Mouse (Mus musculus) bone marrow, adult 2 months (tissue): ENCODE measurements around the gene Edem2. TPM values are rescaled to one million over a fixed set of nuclear protein-coding genes. Genes with fewer than 3 reads are reported as not detected.
"Not testable (repeated sequence)": the region's sequence is repeated elsewhere in the genome, so short reads cannot be mapped to it uniquely, and the experiment has no call there.

Experiments used
- H3K27ac ChIP-seq: fragments of 200-500 bp; 2 replicates; pipeline ENCODE4 v1.5.1; 2012; ENCODE audit warnings: low read depth, mild to moderate bottlenecking, control low read depth, inconsistent platforms, low read length; ENCODE audit not compliant: control insufficient read depth, poor library complexity, insufficient read depth
- H3K4me1 ChIP-seq: fragments of 200-500 bp; 2 replicates; pipeline ENCODE4 v1.6.1; 2011; ENCODE audit warnings: low read length; ENCODE audit not compliant: control insufficient read depth, insufficient read depth
- H3K4me3 ChIP-seq: fragments of 200-500 bp; replicated peaks from 2 replicates; pipeline ENCODE3; 2011; ENCODE audit warnings: mild to moderate bottlenecking, low read depth, low read length, control low read depth; ENCODE audit not compliant: control insufficient read depth
- CTCF ChIP-seq: fragments of 200-500 bp; IDR thresholded peaks from 2 replicates; pipeline ENCODE4 v1.5.1; 2011; ENCODE audit warnings: low read length, control low read depth; ENCODE audit not compliant: control insufficient read depth, insufficient read depth
- POLR2A ChIP-seq: fragments of 200-500 bp; IDR thresholded peaks from 2 replicates; pipeline ENCODE4 v1.6.1; 2011; ENCODE audit warnings: low read depth, mild to moderate bottlenecking, control low read depth, low read length, borderline replicate concordance; ENCODE audit not compliant: control insufficient read depth
- WGBS: fragments of 180-500 bp; shearing (Covaris S2); methylation state at CpG from one replicate; pipeline ENCODE4 v1.1.7; 2018; 5-methylcytosine and 5-hydroxymethylcytosine counted together
- polyA plus RNA-seq: library from polyadenylated mRNA; stranded (reverse); fragments of >200 nt; gene quantifications from 2 replicates; pipeline ENCODE4 v1.2.4, GENCODE M21; 2011; ENCODE audit warnings: low replicate concordance; ENCODE audit not compliant: missing spikeins, insufficient read depth, insufficient read length

Gene Edem2
- polyA plus RNA-seq, 1 experiment, result 17.6 TPM

GRCm38 (mm10) chr2:155724526-155724925 is 4.7 kb downstream of the Edem2 start:
- 51% methylated on average over 6 of the region's 6 CpGs for WGBS

GRCm38 (mm10) chr2:155724036-155724435 is 5.2 kb downstream of the Edem2 start:
- WGBS, result 50% methylated on average over 5 of the region's 5 CpGs
- Histone ChIP-seq H3K27ac (no peak overlapping the region), H3K4me3 (no peak overlapping the region), H3K4me1 (no peaks in the 10 kb centered on the region; the same call in 1 of the 2 replicates)
- no peak for TF ChIP-seq POLR2A

More at GRCm38 (mm10) chr2:155724526-155724925, 4.7 kb downstream of the Edem2 start:
- no peak for TF ChIP-seq CTCF
- no peak for TF ChIP-seq POLR2A
- Histone ChIP-seq H3K27ac (no peak overlapping the region), H3K4me1 (no peaks in the 10 kb centered on the region; the same call in 1 of the 2 replicates), H3K4me3 (no peak overlapping the region)

DNA sequence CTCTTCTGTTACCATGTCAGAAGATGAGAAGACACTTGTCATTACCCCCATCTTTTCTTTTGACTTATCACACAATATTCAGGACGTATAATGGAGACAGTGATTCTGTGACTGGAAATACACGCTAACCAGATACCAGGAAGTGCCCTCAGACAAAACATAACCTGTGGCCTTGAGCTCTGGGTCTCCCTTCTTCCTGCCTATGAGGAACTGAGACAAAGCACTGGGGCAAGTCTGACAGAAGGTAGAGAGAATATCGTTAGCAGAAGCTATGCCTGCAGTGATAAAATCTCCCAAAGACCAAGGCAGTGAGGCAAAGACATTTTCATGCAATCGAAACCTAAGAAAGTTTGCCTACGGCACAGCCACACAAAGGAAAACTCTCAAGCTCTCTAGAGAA is 8.7 kb downstream of the Edem2 start:
- WGBS, result 60% methylated on average over 5 of the region's 5 CpGs
- no peak overlapping the region for H3K27ac ChIP-seq
- TF ChIP-seq POLR2A, result no peak
- TF ChIP-seq CTCF, result no peak

DNA sequence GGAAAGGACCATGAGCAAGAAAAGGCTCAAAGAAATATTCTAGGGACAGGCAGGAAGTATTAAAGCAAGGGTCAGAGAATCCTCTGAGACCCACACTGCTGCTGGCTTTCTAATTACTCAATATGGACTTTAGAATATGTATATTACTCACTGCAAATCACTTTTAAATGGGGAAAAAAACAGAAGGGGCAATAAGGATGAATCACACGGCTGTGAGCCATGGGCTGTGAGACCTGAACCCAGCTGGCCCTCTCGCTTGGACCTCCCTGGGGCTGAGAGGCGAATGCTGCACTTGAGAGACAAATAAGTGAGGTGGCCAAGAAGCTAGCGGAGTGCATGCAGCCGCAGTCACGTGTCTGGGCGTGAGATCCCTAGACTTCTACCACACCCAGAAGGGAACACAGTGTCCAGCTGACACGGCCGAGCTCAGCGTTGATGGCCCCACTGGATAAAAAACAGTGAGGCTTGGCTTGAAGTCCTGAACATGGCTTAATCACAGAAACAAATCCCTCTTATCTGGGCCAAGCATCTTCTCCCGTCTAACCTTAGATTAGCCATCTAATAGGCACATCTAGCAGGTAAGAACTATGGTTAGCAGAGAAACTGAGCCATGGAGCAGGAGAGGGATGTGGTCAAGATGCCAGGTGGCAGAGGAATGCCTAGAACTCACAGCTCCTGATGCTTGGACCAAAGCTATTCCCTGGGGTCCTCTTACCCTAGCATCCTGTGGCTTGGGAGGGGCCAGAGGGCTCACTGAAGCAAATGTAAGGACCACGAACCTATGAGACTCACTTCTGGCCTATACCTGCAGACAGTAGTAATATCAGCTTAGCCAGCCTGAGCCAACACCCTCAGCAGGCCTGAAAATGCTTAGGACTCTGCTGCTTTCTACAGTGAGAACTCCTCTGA is 11.9 kb downstream of the Edem2 start:
- Histone ChIP-seq H3K4me3 (no peak overlapping the region), H3K4me1 (no peaks in the 10 kb centered on the region), H3K27ac (no peak overlapping the region)
- 87% methylated on average over 12 of the region's 12 CpGs for WGBS
- TF ChIP-seq POLR2A, result no peak
- no peak for TF ChIP-seq CTCF

More for the DNA sequence above, 8.7 kb downstream of the Edem2 start:
- Histone ChIP-seq H3K4me3 (no peak overlapping the region), H3K4me1 (no peaks in the 10 kb centered on the region)

DNA sequence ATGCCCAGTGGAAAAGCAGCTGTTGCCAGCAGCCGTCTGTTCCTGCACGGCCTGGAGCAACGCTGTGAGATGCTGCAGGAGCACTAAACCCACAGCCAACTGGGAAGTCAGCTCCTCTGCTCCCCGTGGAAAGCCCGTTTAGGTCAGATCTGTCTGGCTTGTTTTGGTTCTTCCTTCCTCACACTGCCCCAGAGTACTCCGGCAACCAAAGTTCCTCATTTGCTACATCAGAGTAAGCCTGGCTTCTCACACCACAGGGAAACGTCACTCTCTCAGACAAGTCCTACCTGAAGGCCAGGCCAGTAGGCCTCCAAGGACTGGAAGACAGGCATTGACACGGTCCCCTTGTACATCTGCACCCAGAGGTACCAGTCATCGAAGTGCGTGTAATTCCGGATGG is 18.7 kb downstream of the Edem2 start:
- Histone ChIP-seq H3K4me3 (no peak overlapping the region), H3K4me1 (no peaks in the 10 kb centered on the region), H3K27ac (no peak overlapping the region)
- no peak for TF ChIP-seq CTCF
- TF ChIP-seq POLR2A, result no peak
- 39% methylated on average over 11 of the region's 11 CpGs for WGBS

GRCm38 (mm10) chr2:155707251-155707650 is 22.0 kb downstream of the Edem2 start:
- WGBS, result 87% methylated on average over 4 of the region's 4 CpGs
- no peak overlapping the region for H3K4me3 ChIP-seq
- H3K27ac ChIP-seq, result no peak overlapping the region
- H3K4me1 ChIP-seq, result no peaks in the 10 kb centered on the region
- TF ChIP-seq POLR2A, result no peak
- TF ChIP-seq CTCF, result no peak

- WGBS, result 75% methylated on average over 4 of the region's 4 CpGs
- H3K4me1 ChIP-seq, result no peaks in the 10 kb centered on the region
Measured at GRCm38 (mm10) chr2:155703630-155704029, 25.6 kb downstream of the Edem2 start.

GRCm38 (mm10) chr2:155701399-155701919 is 27.8 kb downstream of the Edem2 start:
- H3K4me3 ChIP-seq, result no peak overlapping the region
- no peak for TF ChIP-seq CTCF
- no peak for TF ChIP-seq POLR2A
- WGBS, result 82% methylated on average over 19 of the region's 19 CpGs
- H3K27ac ChIP-seq, result no peak overlapping the region
- H3K4me1 ChIP-seq, result no peaks in the 10 kb centered on the region

More at GRCm38 (mm10) chr2:155703630-155704029, 25.6 kb downstream of the Edem2 start:
- Histone ChIP-seq H3K27ac (no peak overlapping the region), H3K4me3 (no peak overlapping the region)
- no peak for TF ChIP-seq POLR2A
- TF ChIP-seq CTCF, result no peak

- not testable (repeated sequence) for H3K4me1 ChIP-seq, H3K4me3 ChIP-seq, H3K27ac ChIP-seq
- 89% methylated on average over 6 of the region's 6 CpGs for WGBS
Measured at GRCm38 (mm10) chr2:155698443-155698842, 30.8 kb downstream of the Edem2 start.
